Mouse (Mus musculus): ENCODE measurements at regions not wholly inside any gene's neighbourhood (a gene's known extent, or its start where the extent isn't known, plus 50 kb on each side); places are given as distances from the start of the nearest gene placed in this dataset.

DNA sequence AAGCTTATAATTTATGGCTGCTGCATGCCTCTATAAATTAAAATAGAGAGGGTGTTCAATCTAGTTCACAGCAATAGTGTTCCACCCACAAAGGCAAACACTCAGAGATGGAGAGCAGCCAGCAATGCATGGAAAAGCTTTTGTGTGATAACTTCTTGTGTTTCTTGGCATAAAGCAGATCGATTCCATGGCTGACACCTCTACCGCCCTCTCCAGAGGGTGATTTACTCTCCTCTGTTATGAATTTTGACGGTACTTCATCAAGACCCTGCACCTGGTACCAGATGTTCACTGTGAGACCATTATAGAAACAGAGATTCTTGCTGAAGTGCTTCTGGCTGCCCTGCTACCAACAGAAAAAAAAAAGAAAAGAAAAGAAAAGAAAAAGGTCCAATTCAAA is 54.1 kb upstream of the Btc start:
- no peak for DNase-seq (ENCODE audit: extremely low spot score, low spot score)

DNA sequence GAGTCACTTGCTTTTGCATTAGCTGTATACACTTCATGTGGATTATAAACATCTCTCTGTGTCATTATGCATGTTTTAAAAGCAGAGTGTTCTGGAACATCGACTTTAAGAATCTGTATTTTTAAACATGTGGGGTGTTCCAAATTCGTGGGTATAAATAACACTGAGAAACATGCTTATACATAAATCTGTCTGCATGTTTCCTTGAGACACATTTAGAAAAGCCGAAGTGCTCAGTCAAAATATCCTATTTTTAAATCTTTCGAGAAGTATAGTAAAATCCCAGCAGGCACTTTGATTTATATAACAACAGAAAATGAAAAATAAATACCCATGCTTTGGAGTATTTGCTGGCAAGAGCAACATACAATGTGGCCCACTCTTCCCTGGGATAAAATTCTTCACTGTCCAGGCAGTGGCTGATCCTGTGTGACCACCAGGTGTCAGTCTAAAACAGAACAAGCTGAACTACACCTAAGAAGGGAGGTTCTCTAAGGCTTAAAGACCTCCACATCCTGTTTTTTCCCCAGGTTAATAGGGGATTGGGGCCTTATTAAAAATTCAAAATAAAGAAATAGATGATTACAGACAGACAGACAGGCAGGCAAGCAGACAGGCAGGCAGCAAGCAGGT is 52.4 kb upstream of the Parm1 start:
- DNase-seq (ENCODE audit: extremely low spot score, low spot score), result peak; percentile 23
